Mouse (Mus musculus): ENCODE results near the gene Nop9.

GRCm38 (mm10) chr14:55721076-55721475 lies 24.4 kb upstream of the Nop9 start:
- TF ChIP-seq CTCF (IDR thresholded peaks at IDR 0.05; ENCODE audit: low read depth) (no peak), EP300 (IDR thresholded peaks at IDR 0.05; ENCODE audit: low read depth) (no peak)
